Mouse (Mus musculus) liver, embryonic 16.5 days (tissue): ENCODE data around the gene Dcun1d5. TPM values are rescaled to one million over a fixed set of nuclear protein-coding genes. Genes with fewer than 3 reads are reported as not detected.
A peak's percentile ranks its signal among the peaks of the same experiment; 100 is the strongest.

Source experiments
- ATAC-seq: fragments of 200-750 bp; cut with Nextera tagmentation; 2 replicates; pipeline ENCODE4 v1.8.0; 2017; ENCODE audit warnings: low read depth, mild to moderate bottlenecking, moderate number of reproducible peaks, moderate library complexity
- H3K27ac ChIP-seq: fragments of 300-500 bp; sonication (generic); 2 replicates; pipeline ENCODE4 v1.5.1; 2014; ENCODE audit warnings: mild to moderate bottlenecking, low read length
- H3K27me3 ChIP-seq: fragments of 300-500 bp; sonication (generic); 2 replicates; pipeline ENCODE4 v1.6.1; 2014; ENCODE audit warnings: low read depth, low read length, mixed read lengths; ENCODE audit not compliant: control insufficient read depth, insufficient read depth
- H3K36me3 ChIP-seq: fragments of 300-500 bp; sonication (generic); 2 replicates; pipeline ENCODE4 v1.6.1; 2014; ENCODE audit warnings: mild to moderate bottlenecking; ENCODE audit not compliant: control insufficient read depth, insufficient read depth
- H3K4me1 ChIP-seq: fragments of 300-500 bp; sonication (generic); 2 replicates; pipeline ENCODE4 v1.6.1; 2014; ENCODE audit warnings: low read depth, low read length, mixed read lengths; ENCODE audit not compliant: control insufficient read depth
- H3K4me2 ChIP-seq: fragments of 300-500 bp; sonication (generic); 2 replicates; pipeline ENCODE4 v1.6.1; 2014; ENCODE audit warnings: low read depth, low read length, mixed read lengths
- H3K4me3 ChIP-seq: fragments of 300-500 bp; sonication (generic); 2 replicates; pipeline ENCODE4 v1.5.1; 2014; ENCODE audit warnings: low read depth, mild to moderate bottlenecking, low read length
- H3K9ac ChIP-seq: fragments of 300-500 bp; sonication (generic); 2 replicates; pipeline ENCODE4 v1.6.1; 2014; ENCODE audit warnings: low read depth, low read length
- H3K9me3 ChIP-seq: fragments of 300-500 bp; sonication (generic); replicated peaks from 2 replicates; pipeline ENCODE4 v1.6.1; 2016; ENCODE audit warnings: low read length; ENCODE audit not compliant: control insufficient read depth
- WGBS: fragments of 180-500 bp; shearing (Covaris S2); extraction: QIAGEN DNeasy Blood & Tissue Kit; methylation state at CpG from one replicate; pipeline ENCODE4 v1.1.7; 2014; ENCODE audit not compliant: insufficient replicate concordance; 5-methylcytosine and 5-hydroxymethylcytosine counted together
- polyA plus RNA-seq: library from polyadenylated mRNA; unstranded; fragments of >200 nt; fragmentation: Nextera tagmentation; extraction: Ambion mirVana; gene quantifications from 2 replicates; pipeline ENCODE4 v1.2.1, GENCODE M21; 2015

Gene Dcun1d5
- 44.9 and 45.4 TPM in 2 replicates for polyA plus RNA-seq

DNA sequence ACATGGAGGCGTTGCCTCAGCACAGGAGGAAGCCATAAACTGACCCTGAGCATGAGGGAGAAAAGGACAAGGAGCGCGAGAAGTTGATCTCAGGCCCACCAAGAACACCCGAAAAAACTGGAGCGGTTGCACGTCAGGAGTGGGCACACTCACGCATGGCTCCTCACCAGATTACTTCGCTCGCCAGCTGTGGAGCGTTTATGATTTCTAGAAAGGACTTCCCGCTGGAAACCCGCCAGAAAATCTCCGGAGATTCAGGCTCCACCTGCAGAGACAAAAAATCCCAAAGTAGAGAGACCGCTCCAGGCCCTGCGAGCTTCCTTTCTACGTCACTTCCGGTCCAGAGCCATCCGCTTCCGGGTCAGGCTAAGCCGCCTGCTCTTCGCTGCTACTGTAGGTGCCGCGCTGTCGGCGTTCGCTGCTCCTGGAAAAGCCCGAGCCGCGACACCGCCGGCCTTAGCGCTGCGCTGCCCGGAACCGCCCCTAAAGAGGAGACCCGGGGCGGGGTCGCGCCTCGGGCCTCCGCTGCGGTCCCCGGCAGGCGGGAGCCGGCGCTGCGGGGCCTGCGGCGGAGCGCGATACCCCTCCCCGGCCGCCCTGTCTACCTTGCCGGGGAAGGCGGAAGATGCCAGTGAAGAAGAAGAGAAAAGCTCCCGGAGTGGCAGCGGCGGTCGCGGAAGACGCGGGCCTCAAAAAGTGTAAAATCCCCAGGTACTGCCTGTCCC lies at the start of gene Dcun1d5, which contains the start of gene Dync2h1:
Gene Dcun1d5, plus strand, starts transcription at position 349 of the 725 bp plus-strand sequence.
Gene Dync2h1, minus strand, starts transcription at position 275 of the 725 bp plus-strand sequence.
- ATAC-seq = peak; percentile 98
- no peaks in the 10 kb centered on the region for H3K9me3 ChIP-seq
- H3K4me3 ChIP-seq = peak within 1 kb of the TSS; percentile 98
- H3K36me3 ChIP-seq = no peaks in the 10 kb centered on the region; the same call in 1 of the 2 replicates
- H3K27ac ChIP-seq = peak within 1 kb of the TSS; percentile 95
- peaks cover 10% of the 10 kb centered on the region for H3K4me1 ChIP-seq
- peak within 1 kb of the TSS; percentile 93 for H3K9ac ChIP-seq
- H3K4me2 ChIP-seq = peak within 1 kb of the TSS; percentile 68
- no peaks in the 10 kb centered on the region for H3K27me3 ChIP-seq
- WGBS = under 1% methylated on average over 62 of the region's 62 CpGs

DNA sequence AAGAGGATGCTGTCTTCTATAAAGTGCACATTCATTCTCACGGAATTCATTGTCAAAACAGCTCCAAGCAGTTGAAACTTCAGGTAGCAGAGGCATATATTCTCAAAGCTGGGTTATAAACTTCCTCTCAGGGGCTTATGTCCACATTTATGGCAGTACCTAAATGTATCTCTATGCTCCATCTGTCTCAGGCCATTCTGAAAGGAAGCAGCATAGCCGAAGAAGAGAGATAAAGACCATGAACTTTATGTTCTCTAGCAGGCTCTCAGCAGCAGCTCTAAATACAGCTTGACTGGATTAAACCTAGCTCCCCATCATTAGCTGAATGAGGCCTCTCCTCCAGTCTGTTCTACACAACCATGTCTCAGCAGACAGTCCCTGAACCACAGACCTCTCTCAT lies 29.9 kb upstream of the Dcun1d5 start:
- Histone ChIP-seq H3K36me3 (no peaks in the 10 kb centered on the region), H3K27ac (no peak overlapping the region), H3K27me3 (no peaks in the 10 kb centered on the region), H3K4me1 (no peaks in the 10 kb centered on the region), H3K9me3 (no peaks in the 10 kb centered on the region), H3K4me2 (no peak overlapping the region), H3K9ac (no peak overlapping the region), H3K4me3 (no peak overlapping the region)
- ATAC-seq = no peak
- WGBS = 35% methylated on average over 2 of the region's 2 CpGs

- H3K9me3 ChIP-seq = no peaks in the 10 kb centered on the region
- H3K36me3 ChIP-seq = no peaks in the 10 kb centered on the region
- no peak overlapping the region for H3K27ac ChIP-seq
- H3K9ac ChIP-seq = no peak overlapping the region
- no peaks in the 10 kb centered on the region for H3K4me1 ChIP-seq
- H3K4me2 ChIP-seq = no peak overlapping the region
- ATAC-seq = no peak
- WGBS = 81% methylated on average over 7 of the region's 7 CpGs
- H3K4me3 ChIP-seq = no peak overlapping the region
- H3K27me3 ChIP-seq = no peaks in the 10 kb centered on the region
These were observed 25.7 kb upstream of the Dcun1d5 start for GRCm38 (mm10) chr9:7158605-7159004.

GRCm38 (mm10) chr9:7159718-7160117 lies 24.6 kb upstream of the Dcun1d5 start:
- Histone ChIP-seq H3K4me1 (no peaks in the 10 kb centered on the region), H3K9ac (no peak overlapping the region), H3K4me3 (no peak overlapping the region), H3K4me2 (no peak overlapping the region), H3K27me3 (no peaks in the 10 kb centered on the region), H3K36me3 (no peaks in the 10 kb centered on the region), H3K9me3 (no peaks in the 10 kb centered on the region), H3K27ac (no peak overlapping the region)
- WGBS = 50% methylated on average over 3 of the region's 3 CpGs
- ATAC-seq = no peak

GRCm38 (mm10) chr9:7160688-7161087 lies 23.6 kb upstream of the Dcun1d5 start:
- H3K4me3 ChIP-seq = no peak overlapping the region
- no peak overlapping the region for H3K9ac ChIP-seq
- H3K4me2 ChIP-seq = no peak overlapping the region
- ATAC-seq = no peak
- no peak overlapping the region for H3K27ac ChIP-seq
- no peaks in the 10 kb centered on the region for H3K9me3 ChIP-seq
- H3K4me1 ChIP-seq = no peaks in the 10 kb centered on the region
- 80% methylated on average over 5 of the region's 5 CpGs for WGBS
- no peaks in the 10 kb centered on the region for H3K27me3 ChIP-seq
- no peaks in the 10 kb centered on the region for H3K36me3 ChIP-seq

DNA sequence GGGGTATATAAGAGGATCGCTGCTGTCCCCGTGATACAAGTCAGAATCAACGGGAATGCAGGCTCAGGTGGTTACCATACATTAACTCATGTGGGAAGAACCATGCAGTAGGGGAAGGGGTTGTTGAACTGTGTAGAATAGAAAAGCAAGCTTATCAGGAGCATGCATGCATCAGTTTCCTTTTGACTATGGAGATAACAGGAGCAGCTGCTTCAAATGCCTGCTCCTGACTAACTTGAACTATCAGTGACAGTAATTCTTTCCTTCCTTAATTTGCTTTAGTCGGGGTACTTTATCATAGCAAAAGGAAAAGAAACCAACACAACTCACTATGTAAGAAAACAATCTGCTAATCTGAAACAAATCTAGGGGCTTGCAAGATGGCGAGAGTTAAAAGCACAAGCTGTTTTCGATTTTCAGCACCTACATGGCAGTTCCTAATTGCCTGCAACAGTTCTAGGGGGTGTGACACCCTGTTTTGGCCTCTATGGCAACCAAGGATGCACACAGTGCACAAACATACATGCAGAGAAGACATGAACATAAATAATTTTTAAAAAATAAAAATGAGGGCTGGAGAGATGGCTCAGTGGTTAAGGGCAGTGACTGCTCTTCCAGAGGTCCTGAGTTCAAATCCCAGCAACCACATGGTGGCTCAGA lies 16.9 kb upstream of the Dcun1d5 start:
- Histone ChIP-seq H3K4me3 (no peak overlapping the region), H3K27ac (no peak overlapping the region), H3K4me2 (peak overlapping the region; percentile 9; the same call in 1 of the 2 replicates), H3K9ac (no peak overlapping the region), H3K4me1 (no peaks in the 10 kb centered on the region), H3K27me3 (no peaks in the 10 kb centered on the region), H3K36me3 (no peaks in the 10 kb centered on the region), H3K9me3 (no peaks in the 10 kb centered on the region)
- peak; percentile 69 for ATAC-seq
- WGBS = 31% methylated on average over 6 of the region's 6 CpGs

- ATAC-seq = no peak
These were observed 10.6 kb upstream of the Dcun1d5 start for GRCm38 (mm10) chr9:7173756-7174155.

DNA sequence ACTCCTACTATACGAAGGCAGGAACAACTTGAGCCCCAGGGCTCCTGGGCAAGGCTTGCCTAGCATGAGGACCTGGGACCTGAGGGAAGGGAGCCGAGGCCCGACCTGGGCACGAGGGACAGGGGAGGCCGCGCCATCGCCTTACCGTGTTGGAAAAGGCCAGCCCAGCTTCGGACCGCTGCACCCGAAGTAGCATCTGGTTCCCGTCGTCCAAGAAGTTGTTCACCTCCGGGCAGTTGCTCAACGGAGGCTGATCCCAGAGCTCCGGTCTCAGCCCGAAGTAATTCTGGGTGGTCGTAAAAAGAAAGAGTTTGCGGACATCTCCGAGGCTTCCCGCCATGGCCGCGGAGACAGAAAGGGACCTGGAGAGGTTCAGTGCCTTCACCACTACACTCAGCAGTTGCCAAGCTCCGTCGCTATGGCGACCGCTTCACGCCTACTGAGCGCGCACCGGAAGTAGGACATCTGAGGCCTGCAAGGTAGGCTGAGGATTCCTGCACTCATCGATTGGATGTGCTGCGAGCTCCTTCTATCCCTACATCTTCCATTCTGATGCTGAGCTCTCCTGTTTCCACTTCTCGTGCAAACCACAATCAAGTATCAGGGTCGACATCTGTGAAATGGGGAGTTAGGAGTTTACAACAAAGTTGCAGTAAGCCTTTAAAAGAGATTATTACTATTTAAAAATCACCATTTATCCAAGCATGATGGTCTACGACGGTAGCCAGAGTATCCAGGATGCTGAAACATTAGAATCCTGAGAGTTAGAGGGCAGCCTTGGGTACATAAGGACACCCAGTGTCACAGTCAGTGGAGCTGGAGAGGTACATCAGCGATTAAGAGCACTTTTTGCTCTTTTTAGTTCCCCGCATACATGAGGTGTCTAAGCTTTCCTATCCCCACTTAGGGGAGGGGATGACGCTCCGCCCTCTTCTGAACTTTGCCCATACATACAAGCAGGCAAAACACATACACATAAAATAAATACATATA lies 7.4 kb upstream of the Dcun1d5 start:
- 11% methylated on average over 41 of the region's 41 CpGs for WGBS
- Histone ChIP-seq H3K4me2 (peak overlapping the region; percentile 75), H3K36me3 (no peaks in the 10 kb centered on the region; the same call in 1 of the 2 replicates), H3K9ac (peak overlapping the region; percentile 10; the same call in 1 of the 2 replicates), H3K4me3 (peak overlapping the region; percentile 57), H3K27ac (no peak overlapping the region), H3K27me3 (no peaks in the 10 kb centered on the region), H3K9me3 (no peaks in the 10 kb centered on the region), H3K4me1 (peaks cover 9% of the 10 kb centered on the region)
- peak; percentile 94 for ATAC-seq

More at GRCm38 (mm10) chr9:7173756-7174155, 10.6 kb upstream of the Dcun1d5 start:
- Histone ChIP-seq H3K36me3 (no peaks in the 10 kb centered on the region), H3K4me2 (no peak overlapping the region), H3K4me1 (peaks cover 9% of the 10 kb centered on the region), H3K27ac (no peak overlapping the region), H3K27me3 (no peaks in the 10 kb centered on the region), H3K4me3 (no peak overlapping the region), H3K9ac (no peak overlapping the region), H3K9me3 (no peaks in the 10 kb centered on the region)
- 74% methylated on average over 1 of the region's 1 CpGs for WGBS
